Mouse (Mus musculus): ENCODE data around the gene Dstn. TPM values are rescaled to one million over a fixed set of nuclear protein-coding genes. Genes with fewer than 3 reads are reported as not detected.

Gene Dstn
- total RNA-seq, 1 experiment from 2014 or later: 94.1 TPM

- ATAC-seq (replicated peaks; ENCODE audit: low read depth, poor library complexity, severe bottlenecking): no peak
Measured at GRCm38 (mm10) chr2:143951028-143951420, 35.9 kb downstream of the Dstn start.

DNA sequence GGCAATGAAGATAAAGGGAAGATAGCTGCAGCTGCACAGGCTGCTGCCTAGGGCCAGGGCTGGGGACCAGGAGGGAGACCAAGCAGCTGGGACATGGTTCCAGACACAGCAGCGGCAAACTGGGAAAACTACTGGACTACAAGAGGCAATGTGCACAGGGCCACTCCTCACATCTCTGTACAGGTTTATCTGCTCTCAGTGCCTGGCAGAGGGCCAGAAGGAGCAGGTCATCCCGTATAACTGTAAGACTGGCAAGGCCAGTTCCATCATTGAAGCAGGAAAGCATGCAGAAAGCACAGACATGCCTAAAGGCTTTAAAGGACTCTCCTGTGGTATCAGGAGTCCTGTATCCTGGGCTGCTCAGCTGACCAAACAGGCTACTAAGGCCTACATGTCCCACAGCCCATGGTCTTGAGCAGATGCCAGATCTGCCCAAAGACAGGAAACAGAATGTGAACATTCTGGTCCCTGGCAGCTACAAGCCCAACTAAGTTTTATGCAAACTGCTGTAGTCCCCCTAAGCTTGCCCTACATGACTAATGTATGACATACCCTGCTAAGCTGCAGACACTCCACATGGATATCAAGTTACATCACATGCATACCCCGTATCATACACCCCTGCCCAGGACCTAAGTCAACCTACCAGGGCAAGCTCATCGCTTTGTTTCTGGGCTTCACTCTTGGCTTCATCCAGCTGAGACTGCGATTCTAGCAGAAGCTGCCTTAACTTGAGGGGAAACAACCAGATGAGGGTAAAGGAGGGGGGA lies 36.6 kb downstream of the Dstn start:
- no peak for ATAC-seq (replicated peaks; ENCODE audit: low read depth, poor library complexity, severe bottlenecking)

GRCm38 (mm10) chr2:143953944-143954343 lies 38.8 kb downstream of the Dstn start:
- ATAC-seq (replicated peaks; ENCODE audit: low read depth, poor library complexity, severe bottlenecking): no peak

GRCm38 (mm10) chr2:143955004-143955403 lies 39.9 kb downstream of the Dstn start:
- no peak for ATAC-seq (replicated peaks; ENCODE audit: low read depth, poor library complexity, severe bottlenecking)

- no peak for ATAC-seq (replicated peaks; ENCODE audit: low read depth, poor library complexity, severe bottlenecking)
Measured at GRCm38 (mm10) chr2:143955746-143956145, 40.6 kb downstream of the Dstn start.

- ATAC-seq (replicated peaks; ENCODE audit: low read depth, poor library complexity, severe bottlenecking): peak; percentile 30; the same call in 1 of the 2 replicates
Measured at GRCm38 (mm10) chr2:143962192-143962591, 47.1 kb downstream of the Dstn start.

- 0 out of 2 replicates have a peak, but pooled peaks have one; percentile 35 for ATAC-seq (replicated peaks; ENCODE audit: low read depth, poor library complexity, severe bottlenecking)
Measured at GRCm38 (mm10) chr2:143963318-143963717, 48.2 kb downstream of the Dstn start.

- no peak for ATAC-seq (replicated peaks; ENCODE audit: low read depth, poor library complexity, severe bottlenecking)
Measured at GRCm38 (mm10) chr2:143969260-143969659, 54.1 kb downstream of the Dstn start.

GRCm38 (mm10) chr2:143970841-143971240 lies 55.7 kb downstream of the Dstn start:
- ATAC-seq (replicated peaks; ENCODE audit: low read depth, poor library complexity, severe bottlenecking): no peak

- ATAC-seq (replicated peaks; ENCODE audit: low read depth, poor library complexity, severe bottlenecking): no peak
Measured at GRCm38 (mm10) chr2:143971887-143972286, 56.8 kb downstream of the Dstn start.

DNA sequence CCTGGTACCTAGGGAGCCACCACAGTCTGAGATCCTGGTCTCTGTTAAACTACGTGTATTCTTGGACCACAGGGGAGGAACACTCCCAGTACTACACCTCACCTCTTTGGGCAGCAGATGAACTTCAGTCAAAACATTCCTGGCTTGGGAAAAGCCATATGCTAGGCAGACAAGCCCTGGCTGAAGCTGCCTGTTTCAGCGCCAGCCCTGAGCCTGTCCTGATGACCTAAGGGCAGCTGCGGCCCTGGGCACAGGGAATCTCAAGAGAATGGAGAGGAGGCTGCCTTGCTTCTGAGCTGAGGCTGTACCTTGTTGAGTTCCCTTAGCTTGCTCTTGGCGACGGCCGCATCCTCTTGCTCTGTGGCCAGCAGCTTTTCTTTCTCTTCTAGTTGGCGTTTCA lies 58.0 kb downstream of the Dstn start:
- no peak for ATAC-seq (replicated peaks; ENCODE audit: low read depth, poor library complexity, severe bottlenecking)

DNA sequence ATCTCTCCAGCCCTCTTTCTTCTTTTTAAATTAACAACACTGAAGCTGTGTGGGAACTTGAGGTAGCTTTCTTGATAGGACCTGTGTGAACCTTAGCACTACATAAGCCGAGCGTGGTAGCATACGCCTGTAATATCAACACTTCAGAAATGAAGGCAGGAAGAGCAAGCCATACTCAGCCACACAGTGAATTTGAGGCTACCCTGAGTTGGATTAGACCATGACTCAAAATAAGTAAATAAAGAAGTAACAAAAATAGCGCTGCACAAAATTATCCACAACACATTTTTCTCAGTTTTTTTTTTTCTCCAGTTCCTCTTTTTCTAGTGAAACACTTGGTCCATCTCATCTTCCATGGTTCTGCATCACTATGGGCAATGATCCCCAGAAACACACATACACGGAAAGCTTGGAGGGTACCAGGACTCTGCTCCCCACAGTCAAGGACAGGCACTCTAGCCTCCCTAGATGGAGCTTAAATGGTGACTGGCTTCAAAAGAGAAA lies 60.1 kb downstream of the Dstn start:
- ATAC-seq (replicated peaks; ENCODE audit: low read depth, poor library complexity, severe bottlenecking): peak; percentile 26

DNA sequence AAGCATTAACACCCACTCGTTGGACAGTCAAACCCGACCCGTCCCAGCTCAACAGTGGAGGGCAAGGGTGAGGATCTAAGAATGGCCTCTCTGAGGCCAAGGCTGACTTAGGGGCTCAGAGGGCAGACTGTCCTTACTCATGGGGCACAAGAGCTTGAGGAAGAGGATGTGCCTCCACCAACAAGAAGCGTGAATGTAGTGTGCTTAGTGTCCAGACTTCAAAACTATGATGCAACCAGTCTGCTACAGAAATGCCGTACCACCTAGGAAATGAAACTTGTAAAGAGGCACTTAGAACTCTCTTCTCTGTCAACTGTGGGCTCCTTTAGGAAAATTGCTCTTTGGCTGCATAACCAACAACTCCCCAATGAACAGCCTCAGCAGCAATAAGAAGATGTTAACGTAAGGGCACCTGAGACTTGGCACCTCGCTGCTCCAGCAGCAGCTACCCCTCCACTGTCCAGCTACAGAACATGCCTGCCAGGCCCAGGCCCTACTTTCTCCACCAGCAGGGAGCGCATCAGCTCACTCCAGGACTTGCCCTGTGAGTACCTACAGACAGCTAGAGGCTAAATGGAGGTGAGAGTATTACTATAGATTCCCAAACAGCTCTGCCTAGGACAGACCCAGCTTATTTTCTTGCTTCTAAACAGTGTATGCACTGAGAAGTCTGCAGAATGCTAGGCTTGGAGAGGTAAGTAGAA lies 63.5 kb downstream of the Dstn start:
- ATAC-seq (replicated peaks; ENCODE audit: low read depth, poor library complexity, severe bottlenecking): peak; percentile 42

DNA sequence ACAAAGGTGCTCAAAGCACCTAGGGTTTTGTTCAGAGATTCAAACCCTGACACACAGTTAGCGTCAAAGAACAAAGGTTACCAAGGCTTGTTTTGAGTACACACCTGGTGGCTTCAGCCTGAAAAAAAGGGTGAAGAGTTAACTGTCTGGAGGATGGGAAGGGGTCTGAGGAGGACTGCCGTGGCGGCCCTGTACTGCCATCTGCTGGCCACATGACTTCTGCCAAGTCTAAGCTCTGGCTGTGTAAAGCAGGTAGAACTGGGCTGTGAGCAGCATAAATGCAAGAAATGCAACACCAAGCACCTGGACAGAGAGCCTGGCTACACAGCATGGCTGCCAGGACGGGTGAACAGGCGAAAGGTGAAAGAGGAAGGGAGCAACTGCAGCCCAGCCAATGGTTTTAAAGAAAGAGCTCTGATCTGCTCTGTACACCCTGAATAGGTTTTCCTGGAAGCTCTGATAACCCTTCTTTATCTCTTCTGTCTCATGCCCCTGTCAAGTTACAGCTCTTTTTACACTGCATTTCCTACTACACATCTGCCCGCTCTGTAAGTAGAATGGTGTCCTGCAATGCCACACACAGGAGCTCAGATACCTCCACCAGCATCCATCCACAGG lies 65.8 kb downstream of the Dstn start:
- ATAC-seq (replicated peaks; ENCODE audit: low read depth, poor library complexity, severe bottlenecking): peak; percentile 68

- no peak for ATAC-seq (replicated peaks; ENCODE audit: low read depth, poor library complexity, severe bottlenecking)
Measured at GRCm38 (mm10) chr2:143982152-143982551, 67.0 kb downstream of the Dstn start.

DNA sequence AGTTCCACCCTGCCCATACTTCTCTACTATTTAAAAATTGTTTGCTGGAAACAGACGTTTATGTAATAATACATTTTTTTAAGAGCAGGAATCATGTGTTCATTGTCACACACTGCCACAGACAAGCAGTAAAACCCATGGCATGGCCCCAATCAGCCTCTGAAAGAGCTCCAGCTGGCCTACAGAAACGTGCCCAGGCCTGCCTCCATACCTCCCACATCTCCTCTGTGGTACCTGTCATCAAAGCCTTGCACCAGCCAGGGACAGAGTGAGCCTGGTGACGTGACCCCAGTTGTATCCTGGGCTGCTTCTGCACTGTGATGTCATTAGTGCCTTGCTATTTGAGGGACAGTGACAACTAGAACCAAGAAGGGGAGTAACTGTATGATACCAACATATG lies 67.8 kb downstream of the Dstn start:
- ATAC-seq (replicated peaks; ENCODE audit: low read depth, poor library complexity, severe bottlenecking): no peak

GRCm38 (mm10) chr2:143983482-143983881 lies 68.4 kb downstream of the Dstn start:
- ATAC-seq (replicated peaks; ENCODE audit: low read depth, poor library complexity, severe bottlenecking): peak; percentile 37

DNA sequence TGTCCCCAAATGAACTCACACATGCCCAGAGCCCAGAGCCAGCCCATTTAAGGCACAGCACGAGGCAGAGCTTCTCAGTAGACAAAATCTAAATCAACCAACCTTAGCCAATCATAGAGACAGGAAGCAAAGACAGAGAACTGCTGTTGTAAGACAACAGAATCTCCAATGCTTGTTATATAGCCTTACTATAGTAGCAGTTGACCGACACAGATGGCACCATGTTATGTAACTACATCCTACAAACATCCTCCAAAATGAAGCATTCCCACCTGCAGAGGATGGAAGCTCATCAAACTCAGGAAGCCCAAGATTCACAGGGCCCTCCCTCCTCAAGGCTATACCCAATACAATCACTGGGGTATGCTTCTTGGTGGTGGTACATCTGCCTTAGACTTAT lies 72.4 kb downstream of the Dstn start:
- no peak for ATAC-seq (replicated peaks; ENCODE audit: low read depth, poor library complexity, severe bottlenecking)

DNA sequence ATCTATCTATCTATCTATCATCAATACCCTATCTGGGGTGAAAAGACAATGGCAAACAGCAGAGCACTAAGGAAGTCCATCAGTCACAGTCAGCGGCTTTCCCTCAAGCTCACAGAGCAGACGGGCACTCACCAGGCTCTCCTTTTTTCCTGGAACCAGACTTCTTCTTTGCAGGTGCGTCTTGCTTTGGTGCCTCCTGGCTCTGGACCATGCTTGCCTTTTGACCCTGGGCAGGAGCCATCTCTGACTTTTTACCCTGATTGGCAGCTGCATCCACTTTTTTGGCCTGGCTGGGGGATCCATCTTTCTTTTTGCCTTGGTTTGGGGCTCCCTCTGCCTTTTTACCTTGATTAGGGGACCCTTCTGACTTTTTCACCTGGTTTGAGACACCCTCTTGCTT lies 72.9 kb downstream of the Dstn start:
- no peak for ATAC-seq (replicated peaks; ENCODE audit: low read depth, poor library complexity, severe bottlenecking)

GRCm38 (mm10) chr2:143990997-143991396 lies 75.9 kb downstream of the Dstn start:
- 0 out of 2 replicates have a peak, but pooled peaks have one; percentile 20 for ATAC-seq (replicated peaks; ENCODE audit: low read depth, poor library complexity, severe bottlenecking)
